Comparison of ENCODE assay signal across 9 mouse cellular contexts in the genomic region with DNA sequence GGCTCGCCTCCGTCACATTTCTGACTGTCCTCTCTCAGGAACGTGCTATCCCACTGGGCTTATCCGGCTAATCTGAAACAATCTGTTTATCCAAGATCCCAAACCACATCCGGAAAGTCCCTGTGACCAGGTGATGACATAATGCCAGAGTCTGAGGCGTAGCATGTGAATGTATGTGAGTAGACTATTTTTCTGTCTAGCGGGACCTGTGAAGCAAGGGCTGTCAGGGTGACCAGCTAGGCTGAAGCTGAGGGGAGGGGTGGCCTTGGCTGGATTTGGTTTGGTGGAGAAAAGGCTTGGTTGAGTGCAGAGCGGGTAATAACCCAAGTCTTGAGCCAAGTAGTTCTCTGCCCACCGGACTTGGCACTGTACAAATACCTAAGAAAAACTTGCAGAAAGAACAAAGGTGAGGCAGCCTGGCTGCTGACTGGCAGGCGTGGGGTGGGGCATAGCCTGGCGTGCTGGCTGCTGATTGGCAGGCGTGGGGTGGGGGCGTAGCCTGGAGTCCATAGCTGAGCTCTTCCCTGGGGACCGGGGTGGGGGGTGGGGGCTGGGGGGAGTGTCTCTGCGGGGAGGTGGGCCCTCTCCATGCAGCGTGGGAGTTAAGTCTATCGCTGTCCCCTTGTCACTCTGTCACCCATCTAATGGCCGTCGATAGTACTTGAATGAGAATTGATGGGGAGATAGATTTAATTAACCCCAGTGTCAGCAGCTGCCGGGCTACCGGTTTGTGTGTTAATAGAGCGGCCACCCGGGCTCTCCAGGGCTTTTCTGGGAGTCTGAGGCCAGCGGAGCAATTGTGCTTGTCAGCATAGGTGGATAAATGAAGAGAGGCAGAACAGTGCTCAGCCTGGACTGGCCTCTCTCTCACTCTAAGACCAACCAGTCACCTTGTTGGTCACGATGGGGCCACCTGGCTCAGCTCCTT. TPM values are rescaled to one million over a fixed set of nuclear protein-coding genes. Genes with fewer than 3 reads are reported as not detected.
DNase-seq lines count a peak whose midpoint lies in the region; ATAC-seq and TF ChIP-seq lines count a peak whose summit lies in the region.
"Had no signal": no experiment of that assay in that cellular context is flagged by ENCODE, and none has a peak within 500 bp of the region (broad histone marks: within the 10 kb centered on the region; RNA-seq: fewer than 3 reads in every experiment).

No protein-coding gene starts in this region.

- 0 out of 2 replicates have a peak, but pooled peaks have one; percentile 33 for ATAC-seq in heart, embryonic 12.5 days (ENCODE audit: insufficient number of reproducible peaks, low FRiP score)
- peak; percentile 75 for ATAC-seq in hindbrain, postnatal 0 days
- ATAC-seq in midbrain, embryonic 14.5 days (ENCODE audit: low FRiP score, low TSS enrichment) = peak; percentile 86

- intact Hi-C loops in heart, postnatal 14 days (cut with DNase I) = no loop called here
- intact Hi-C loops in left cerebral cortex, postnatal 25 days (cut with DNase I) = no loop called here

- no peak for TF ChIP-seq CTCF in hindbrain, postnatal 0 days (IDR thresholded peaks at IDR 0.05; ENCODE audit: low read depth)

- H3K36me3 ChIP-seq in heart, embryonic 12.5 days = no peaks in the 10 kb centered on the region
- H3K36me3 ChIP-seq in hindbrain, postnatal 0 days (ENCODE audit: insufficient read depth, low read length) = no peaks in the 10 kb centered on the region
- no peaks in the 10 kb centered on the region for H3K36me3 ChIP-seq in midbrain, embryonic 14.5 days (ENCODE audit: control insufficient read depth, insufficient read depth, low read length)

- H3K27me3 ChIP-seq in heart, embryonic 12.5 days (replicated peaks) = no peaks in the 10 kb centered on the region; the same call in 1 of the 2 replicates
- no peaks in the 10 kb centered on the region for H3K27me3 ChIP-seq in hindbrain, postnatal 0 days (ENCODE audit: insufficient read depth, low read length)
- H3K27me3 ChIP-seq in midbrain, embryonic 14.5 days (ENCODE audit: control insufficient read depth, insufficient read depth, low read length) = no peaks in the 10 kb centered on the region

- peaks cover 24% of the 10 kb centered on the region for H3K4me1 ChIP-seq in heart, embryonic 12.5 days (replicated peaks)
- no peaks in the 10 kb centered on the region for H3K4me1 ChIP-seq in hindbrain, postnatal 0 days (ENCODE audit: insufficient read depth, low read length)
- peaks cover 13% of the 10 kb centered on the region for H3K4me1 ChIP-seq in midbrain, embryonic 14.5 days (ENCODE audit: control insufficient read depth, insufficient read depth, low read length)

- H3K27ac ChIP-seq in heart, embryonic 12.5 days (ENCODE audit: poor library complexity, severe bottlenecking) = no peak overlapping the region
- no peak overlapping the region for H3K27ac ChIP-seq in hindbrain, postnatal 0 days
- H3K27ac ChIP-seq in midbrain, embryonic 14.5 days (replicated peaks; ENCODE audit: low read depth, low read length) = peak overlapping the region; percentile 46; the same call in 1 of the 2 replicates

- 0 out of 2 replicates have a peak overlapping the region, but pooled peaks have one; percentile 39 for H3K9ac ChIP-seq in heart, embryonic 12.5 days
- H3K9ac ChIP-seq in hindbrain, postnatal 0 days (replicated peaks; ENCODE audit: low read length) = no peak overlapping the region
- 0 out of 2 replicates have a peak overlapping the region, but pooled peaks have one; percentile 12 for H3K9ac ChIP-seq in midbrain, embryonic 14.5 days (replicated peaks; ENCODE audit: low read length)

- DNase-seq in heart, postnatal 14 days = no peak
- peak; percentile 81 for DNase-seq in embryo, embryonic 11 days
- peak; percentile 57 for DNase-seq in hindbrain, postnatal 0 days (ENCODE audit: low spot score)
- peak; percentile 84 for DNase-seq in midbrain, embryonic 14.5 days
- DNase-seq in cerebellum, adult 9-11 months = no peak
- DNase-seq in left cerebral cortex, postnatal 25 days (ENCODE audit: low spot score in 2 of 2) = no peak
- DNase-seq in urinary bladder, postnatal 4 days (ENCODE audit: low spot score in 2 of 2) = no peak

- 24% methylated on average over 24 of the region's 25 CpGs for WGBS in heart, embryonic 12.5 days
- whole genome bisulfite sequencing in hindbrain, postnatal 0 days = 23% methylated on average over 24 of the region's 25 CpGs
- 15% methylated on average over 25 of the region's 25 CpGs for WGBS in midbrain, embryonic 14.5 days

- H3K4me3 ChIP-seq in heart, embryonic 12.5 days = peak overlapping the region; percentile 22
- no peak overlapping the region for H3K4me3 ChIP-seq in hindbrain, postnatal 0 days (ENCODE audit: low read length)
- 0 out of 2 replicates have a peak overlapping the region, but pooled peaks have one; percentile 7 for H3K4me3 ChIP-seq in midbrain, embryonic 14.5 days (replicated peaks; ENCODE audit: low read depth, low read length)

- H3K4me2 ChIP-seq in heart, embryonic 12.5 days = peak overlapping the region; percentile 62
- H3K4me2 ChIP-seq in hindbrain, postnatal 0 days (ENCODE audit: low read depth, low read length) = peak overlapping the region; percentile 23; the same call in 1 of the 2 replicates
- peak overlapping the region; percentile 48 for H3K4me2 ChIP-seq in midbrain, embryonic 14.5 days (ENCODE audit: low read length)

- H3K9me3 ChIP-seq in heart, embryonic 12.5 days (replicated peaks) = no peaks in the 10 kb centered on the region
- H3K9me3 ChIP-seq in hindbrain, postnatal 0 days (ENCODE audit: low read length) = no peaks in the 10 kb centered on the region
- no peaks in the 10 kb centered on the region for H3K9me3 ChIP-seq in midbrain, embryonic 14.5 days (ENCODE audit: control insufficient read depth, low read length)

RNA-seq across cellular contexts. Expression of a gene that starts 54.2 kb away (rescaled TPM):
- 18.4 and 18.7 TPM in 2 replicates for polyA plus RNA-seq in heart, embryonic 12.5 days (2016; fragmentation: Nextera tagmentation; extraction: Ambion mirVana)
- 10 to 100 TPM; 24.0 to 25.1 TPM for total RNA-seq in heart, postnatal 14 days (2021)
- total RNA-seq in hindbrain, postnatal 0 days (2014; rRNA removed) = 25.7 and 27.3 TPM in 2 replicates
- polyA plus RNA-seq in hindbrain, postnatal 0 days (2015; fragmentation: Nextera tagmentation; extraction: Ambion mirVana) = 1.8 TPM in 2 replicates
- polyA plus RNA-seq in midbrain, embryonic 14.5 days (2014; fragmentation: Nextera tagmentation; extraction: Ambion mirVana) = 2.4 and 2.8 TPM in 2 replicates
- 10 to 100 TPM; 10.1 to 10.8 TPM for total RNA-seq in left cerebral cortex, postnatal 25 days (2021)
- total RNA-seq: megakaryocyte progenitor cell, adult 5-6 weeks had no signal

Comparison
In these comparisons a context has a peak if more than half of its experiments do, and no peak if none do; other contexts are left out.
1. ATAC-seq: peak in every context shown above with its lines; median percentile 86 in midbrain, embryonic 14.5 days; 75 in hindbrain, postnatal 0 days; 33 in heart, embryonic 12.5 days.
2. DNase-seq: peak in embryo, embryonic 11 days (single experiment), hindbrain, postnatal 0 days (single experiment) and midbrain, embryonic 14.5 days (single experiment); none in heart, postnatal 14 days (0 of 2), cerebellum, adult 9-11 months (single experiment), left cerebral cortex, postnatal 25 days (0 of 2) and urinary bladder, postnatal 4 days (0 of 2).
3. Peak in every context shown above with its lines, with median percentiles within 50 percentile points of each other: H3K4me2 ChIP-seq.